In the genomic region with DNA sequence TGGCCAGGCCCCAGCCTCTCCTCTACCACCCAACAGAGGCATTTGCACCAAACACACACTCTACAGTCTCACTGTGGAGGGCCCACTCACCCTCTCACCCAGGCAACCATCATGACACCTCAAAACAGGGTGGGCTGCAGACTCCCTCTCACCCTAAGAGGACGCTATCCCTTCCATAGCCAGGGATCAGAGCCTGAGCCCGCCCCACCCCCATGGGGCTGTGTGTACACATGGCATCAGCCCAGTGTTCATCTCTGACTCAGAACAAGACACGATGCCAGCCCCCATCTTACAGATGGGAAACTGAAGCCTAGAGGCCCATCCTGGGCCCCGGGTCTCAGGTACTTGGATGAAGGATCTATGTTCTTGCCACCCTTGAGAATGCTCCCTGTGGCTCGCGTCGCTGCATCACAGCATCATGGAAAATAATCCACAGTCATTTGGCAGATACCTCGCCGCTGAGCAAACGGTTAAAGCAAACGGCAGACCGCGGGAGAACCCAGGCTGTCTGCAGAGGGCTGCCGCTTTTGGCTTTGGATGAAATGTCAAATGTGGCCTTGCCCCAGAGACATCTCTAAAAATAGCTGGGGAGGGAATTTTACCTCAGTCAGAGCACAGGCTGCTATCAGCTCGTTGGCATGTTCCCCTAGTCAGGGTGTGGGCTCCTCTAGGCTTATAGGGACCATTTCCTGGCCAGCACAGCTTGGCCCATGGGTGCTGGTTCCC, we compare ENCODE assay signal across 11 mouse cellular contexts.
DNase-seq lines count a peak whose midpoint lies in the region; ATAC-seq lines count a peak whose summit lies in the region.
"Had no signal": no experiment of that assay in that cellular context is flagged by ENCODE, and none has a peak within 500 bp of the region (broad histone marks: within the 10 kb centered on the region; RNA-seq: fewer than 3 reads in every experiment).

No protein-coding gene starts in this region.

- H3K27me3 ChIP-seq in heart, embryonic 16.5 days (ENCODE audit: control insufficient read depth, insufficient read depth, low read length): no peaks in the 10 kb centered on the region
- H3K27me3 ChIP-seq: embryonic facial prominence, embryonic 13.5 days had no signal

- peak; percentile 90 for ATAC-seq in heart, embryonic 16.5 days (replicated peaks; ENCODE audit: extremely low read depth, insufficient read depth, low FRiP score)
- ATAC-seq: inflammation-experienced regulatory T-cells, adult 6 months had no signal

- peak overlapping the region; percentile 26; the same call in 1 of the 2 replicates for H3K4me2 ChIP-seq in heart, embryonic 16.5 days (ENCODE audit: low read depth, low read length)
- H3K4me2 ChIP-seq: embryonic facial prominence, embryonic 13.5 days had no signal

- intact Hi-C loops in gastrocnemius, postnatal 36 days (cut with DNase I): no loop called here

- no peak overlapping the region for H3K4me3 ChIP-seq in heart, embryonic 16.5 days (ENCODE audit: low read length)
- H3K4me3 ChIP-seq: embryonic facial prominence, embryonic 13.5 days had no signal

- peak overlapping the region; percentile 73 for H3K27ac ChIP-seq in heart, embryonic 16.5 days (ENCODE audit: low read length)
- H3K27ac ChIP-seq: embryonic facial prominence, embryonic 13.5 days had no signal

- 45% methylated on average over 15 of the region's 15 CpGs for WGBS in heart, embryonic 16.5 days

- peak; percentile 71 for DNase-seq in gastrocnemius, adult 18-20 months (ENCODE audit: low spot score)
- DNase-seq in gastrocnemius, postnatal 10 days: no peak
- peak; percentile 46 for DNase-seq in cerebellum, adult 8-10 months
- peak; percentile 19 to 42 for DNase-seq in gastrocnemius, postnatal 36 days
- DNase-seq in spleen, adult 18-20 months: no peak
- no peak for DNase-seq in kidney, adult 11 months
- DNase-seq in spleen, postnatal 36 days (ENCODE audit: low spot score in 2 of 2): no peak
- DNase-seq: kidney, postnatal 25 days had no signal

- H3K36me3 ChIP-seq in heart, embryonic 16.5 days (ENCODE audit: control insufficient read depth, insufficient read depth): no peaks in the 10 kb centered on the region
- H3K36me3 ChIP-seq: embryonic facial prominence, embryonic 13.5 days had no signal

- peaks cover 7% of the 10 kb centered on the region; the same call in 1 of the 2 replicates for H3K9me3 ChIP-seq in heart, embryonic 16.5 days (replicated peaks; ENCODE audit: control insufficient read depth, low read length)
- H3K9me3 ChIP-seq: embryonic facial prominence, embryonic 13.5 days had no signal

- H3K4me1 ChIP-seq in heart, embryonic 16.5 days (ENCODE audit: control insufficient read depth, insufficient read depth, low read length): peaks cover 13% of the 10 kb centered on the region
- H3K4me1 ChIP-seq: embryonic facial prominence, embryonic 13.5 days had no signal

- H3K9ac ChIP-seq in heart, embryonic 16.5 days (ENCODE audit: low read length): no peak overlapping the region
- H3K9ac ChIP-seq: embryonic facial prominence, embryonic 13.5 days had no signal

Comparison
In these comparisons a context has a peak if more than half of its experiments do, and no peak if none do; other contexts are left out.
1. DNase-seq: peak in gastrocnemius, adult 18-20 months (single experiment), cerebellum, adult 8-10 months (single experiment) and gastrocnemius, postnatal 36 days (2 of 2); none in gastrocnemius, postnatal 10 days (single experiment), spleen, adult 18-20 months (0 of 2), kidney, adult 11 months (single experiment) and spleen, postnatal 36 days (0 of 2).